Mouse (Mus musculus): ENCODE results near the gene Arhgap25.
A peak's percentile ranks its signal among the peaks of the same experiment; 100 is the strongest.
"Not testable (repeated sequence)": the region's sequence is repeated elsewhere in the genome, so short reads cannot be mapped to it uniquely, and the experiment has no call there.

The Arhgap25 gene

GRCm38 (mm10) chr6:87532953-87533710 lies at the start of gene Arhgap25:
Arhgap25 (minus strand) TSS chr6:87533259.
- DNase-seq: peak; percentile 21

- DNase-seq: peak; percentile 10
Measured at GRCm38 (mm10) chr6:87582456-87582855, 49.4 kb upstream of the Arhgap25 start.

GRCm38 (mm10) chr6:87581581-87581980 lies 48.5 kb upstream of the Arhgap25 start:
- no peak for DNase-seq

- no peak for DNase-seq
Measured at GRCm38 (mm10) chr6:87581071-87581470, 48.0 kb upstream of the Arhgap25 start.

- DNase-seq: peak; percentile 16
Measured at GRCm38 (mm10) chr6:87578247-87578646, 45.2 kb upstream of the Arhgap25 start.

GRCm38 (mm10) chr6:87576648-87577330 lies 43.7 kb upstream of the Arhgap25 start:
- DNase-seq: no peak

- not testable (repeated sequence) for DNase-seq
Measured at GRCm38 (mm10) chr6:87571863-87572262, 38.8 kb upstream of the Arhgap25 start.

GRCm38 (mm10) chr6:87567686-87568593 lies 34.9 kb upstream of the Arhgap25 start:
- DNase-seq: no peak

GRCm38 (mm10) chr6:87565166-87565565 lies 32.1 kb upstream of the Arhgap25 start:
- no peak for DNase-seq

- DNase-seq: no peak
Measured at GRCm38 (mm10) chr6:87564356-87564755, 31.3 kb upstream of the Arhgap25 start.

GRCm38 (mm10) chr6:87553724-87554123 lies 20.7 kb upstream of the Arhgap25 start:
- no peak for DNase-seq

- DNase-seq: no peak
Measured at GRCm38 (mm10) chr6:87552054-87552807, 19.2 kb upstream of the Arhgap25 start.

GRCm38 (mm10) chr6:87547836-87548235 lies 14.8 kb upstream of the Arhgap25 start:
- DNase-seq: no peak

GRCm38 (mm10) chr6:87547431-87547830 lies 14.4 kb upstream of the Arhgap25 start:
- no peak for DNase-seq

GRCm38 (mm10) chr6:87545331-87546217 lies 12.5 kb upstream of the Arhgap25 start:
- DNase-seq: peak; percentile 34

GRCm38 (mm10) chr6:87542027-87542426 lies 9.0 kb upstream of the Arhgap25 start:
- DNase-seq: no peak

GRCm38 (mm10) chr6:87541171-87541571 lies 8.1 kb upstream of the Arhgap25 start:
- DNase-seq: no peak

- DNase-seq: no peak
Measured at GRCm38 (mm10) chr6:87538376-87539270, 5.6 kb upstream of the Arhgap25 start.

GRCm38 (mm10) chr6:87537678-87538077 lies 4.6 kb upstream of the Arhgap25 start:
- no peak for DNase-seq

- no peak for DNase-seq
Measured at GRCm38 (mm10) chr6:87536270-87536669, 3.2 kb upstream of the Arhgap25 start.
